Comparison of ENCODE assay signal across 8 mouse cellular contexts in genomic region chr16:28753124-28753917, GRCm38 (mm10). TPM values are rescaled to one million over a fixed set of nuclear protein-coding genes. Genes with fewer than 3 reads are reported as not detected.
A peak's percentile ranks its signal among the peaks of the same experiment; 100 is the strongest.
DNase-seq lines count a peak whose midpoint lies in the region; ATAC-seq lines count a peak whose summit lies in the region.

No protein-coding gene starts in this region.

- under 1% methylated on average over 33 of the region's 33 CpGs for WGBS in forebrain, embryonic 10.5 days
- under 1% methylated on average over 33 of the region's 33 CpGs for WGBS in heart, embryonic 15.5 days
- under 1% methylated on average over 33 of the region's 33 CpGs for WGBS in limb, embryonic 15.5 days

- ATAC-seq in heart, embryonic 15.5 days (replicated peaks; ENCODE audit: insufficient number of reproducible peaks, insufficient read depth, low FRiP score, low read depth): peak; percentile 62
- ATAC-seq in limb, embryonic 15.5 days (ENCODE audit: insufficient number of reproducible peaks, low FRiP score, low TSS enrichment, low read depth): peak; percentile 81

- H3K4me2 ChIP-seq in heart, embryonic 15.5 days: peak overlapping the region; percentile 66
- H3K4me2 ChIP-seq in limb, embryonic 15.5 days: peak overlapping the region; percentile 57

- no peak overlapping the region for H3K9ac ChIP-seq in heart, embryonic 15.5 days
- H3K9ac ChIP-seq in limb, embryonic 15.5 days: no peak overlapping the region

- H3K9me3 ChIP-seq in forebrain, embryonic 10.5 days: no peaks in the 10 kb centered on the region; the same call in 1 of the 2 replicates
- no peaks in the 10 kb centered on the region for H3K9me3 ChIP-seq in heart, embryonic 15.5 days (replicated peaks)
- no peaks in the 10 kb centered on the region for H3K9me3 ChIP-seq in limb, embryonic 15.5 days

- DNase-seq in gastrocnemius, adult 18-20 months (ENCODE audit: low spot score): peak; percentile 5
- DNase-seq in gastrocnemius, postnatal 36 days: no peak
- peak; percentile 90 for DNase-seq in forebrain, embryonic 10.5 days (ENCODE audit: extremely low spot score, low spot score)
- peak; percentile 83 for DNase-seq in kidney, postnatal 10 days
- peak; percentile 6 for DNase-seq in ovary, postnatal 10 days (ENCODE audit: low spot score)
- no peak for DNase-seq in T-cell, adult 2 months (ENCODE audit: low spot score)

- peaks cover 10% of the 10 kb centered on the region for H3K4me1 ChIP-seq in forebrain, embryonic 10.5 days
- H3K4me1 ChIP-seq in heart, embryonic 15.5 days (replicated peaks): peaks cover 12% of the 10 kb centered on the region
- peaks cover 12% of the 10 kb centered on the region for H3K4me1 ChIP-seq in limb, embryonic 15.5 days

- intact Hi-C loops in gastrocnemius, postnatal 36 days (cut with DNase I): no loop called here

- H3K4me3 ChIP-seq in forebrain, embryonic 10.5 days: peak overlapping the region; percentile 56
- H3K4me3 ChIP-seq in heart, embryonic 15.5 days: peak overlapping the region; percentile 46
- peak overlapping the region; percentile 31 for H3K4me3 ChIP-seq in limb, embryonic 15.5 days

- H3K36me3 ChIP-seq in forebrain, embryonic 10.5 days (replicated peaks): no peaks in the 10 kb centered on the region
- no peaks in the 10 kb centered on the region for H3K36me3 ChIP-seq in heart, embryonic 15.5 days
- no peaks in the 10 kb centered on the region for H3K36me3 ChIP-seq in limb, embryonic 15.5 days

- peaks cover 8% of the 10 kb centered on the region; the same call in 1 of the 2 replicates for H3K27me3 ChIP-seq in forebrain, embryonic 10.5 days (ENCODE audit: poor library complexity, severe bottlenecking)
- peaks cover 10% of the 10 kb centered on the region for H3K27me3 ChIP-seq in heart, embryonic 15.5 days
- H3K27me3 ChIP-seq in limb, embryonic 15.5 days: 0 out of 2 replicates have a peak, but pooled peaks cover 9% of the 10 kb centered on the region

- H3K27ac ChIP-seq in forebrain, embryonic 10.5 days: peak overlapping the region; percentile 75
- H3K27ac ChIP-seq in heart, embryonic 15.5 days: peak overlapping the region; percentile 20; the same call in 1 of the 2 replicates
- H3K27ac ChIP-seq in limb, embryonic 15.5 days: no peak overlapping the region

RNA-seq across cellular contexts. Expression of gene Fgf12, which starts 0.5 kb away (rescaled TPM):
- under 1 TPM in 1 of 2 experiments, not detected in 1; 0.07 TPM for total RNA-seq in gastrocnemius, adult 18-20 months (2021)
- total RNA-seq in gastrocnemius, postnatal 36 days (2021): under 1 TPM in 1 of 2 experiments, not detected in 1; 0.15 TPM
- 2.3 and 2.9 TPM in 2 replicates for polyA plus RNA-seq in forebrain, embryonic 10.5 days (2016; fragmentation: Nextera tagmentation; extraction: Ambion mirVana)
- polyA plus RNA-seq in heart, embryonic 15.5 days (2015; fragmentation: Nextera tagmentation; extraction: Ambion mirVana): 21.2 and 21.6 TPM in 2 replicates
- 5.8 and 7.3 TPM in 2 replicates for polyA plus RNA-seq in limb, embryonic 15.5 days (2015; fragmentation: Nextera tagmentation; extraction: Ambion mirVana)

Comparison
In these comparisons a context has a peak if more than half of its experiments do, and no peak if none do; other contexts are left out.
1. DNase-seq: peak in gastrocnemius, adult 18-20 months (single experiment), forebrain, embryonic 10.5 days (single experiment), kidney, postnatal 10 days (single experiment) and ovary, postnatal 10 days (single experiment); none in gastrocnemius, postnatal 36 days (0 of 2) and T-cell, adult 2 months (single experiment).
2. Peak in every context shown above with its lines, with median percentiles within 50 percentile points of each other: H3K4me3 ChIP-seq.